Mouse (Mus musculus) neural tube, embryonic 11.5 days (tissue): Measurements from ENCODE around the gene Sf3b1. TPM values are rescaled to one million over a fixed set of nuclear protein-coding genes. Genes with fewer than 3 reads are reported as not detected.

ENCODE experiments used
- ATAC-seq: fragments of 200-750 bp; cut with Nextera tagmentation; 2 replicates; pipeline ENCODE4 v1.8.0; 2017; ENCODE audit warnings: moderate number of reproducible peaks, mild to moderate bottlenecking, moderate TSS enrichment, moderate library complexity; ENCODE audit not compliant: insufficient read depth, low FRiP score, low TSS enrichment
- DNase-seq: peaks from one replicate; pipeline ENCODE4 v3.0.0-alpha.2; 2015; ENCODE audit warnings: low spot score
- H3K27ac ChIP-seq: fragments of 300-500 bp; sonication (generic); 2 replicates; pipeline ENCODE4 v1.5.1; 2014; ENCODE audit warnings: low read depth, mild to moderate bottlenecking, low read length
- H3K27me3 ChIP-seq: fragments of 300-500 bp; sonication (generic); 2 replicates; pipeline ENCODE4 v1.6.1; 2014; ENCODE audit warnings: mild to moderate bottlenecking, low read length, mixed read lengths; ENCODE audit not compliant: control insufficient read depth, insufficient read depth
- H3K36me3 ChIP-seq: fragments of 300-500 bp; sonication (generic); 2 replicates; pipeline ENCODE4 v1.6.1; 2014; ENCODE audit warnings: mild to moderate bottlenecking, low read length, moderate library complexity, mixed read lengths; ENCODE audit not compliant: control insufficient read depth, insufficient read depth
- H3K4me1 ChIP-seq: fragments of 300-500 bp; sonication (generic); 2 replicates; pipeline ENCODE4 v1.6.1; 2014; ENCODE audit warnings: low read length, mixed read lengths; ENCODE audit not compliant: control insufficient read depth, insufficient read depth
- H3K4me2 ChIP-seq: fragments of 300-500 bp; sonication (generic); 2 replicates; pipeline ENCODE4 v1.6.1; 2014; ENCODE audit warnings: low read depth, mild to moderate bottlenecking, moderate library complexity
- H3K4me3 ChIP-seq: fragments of 300-500 bp; sonication (generic); 2 replicates; pipeline ENCODE4 v1.5.1; 2014; ENCODE audit warnings: low read depth, low read length
- H3K9ac ChIP-seq: fragments of 300-500 bp; sonication (generic); 2 replicates; pipeline ENCODE4 v1.6.1; 2014; ENCODE audit warnings: mild to moderate bottlenecking, low read length
- H3K9me3 ChIP-seq: fragments of 300-500 bp; sonication (generic); 2 replicates; pipeline ENCODE4 v1.6.1; 2016; ENCODE audit warnings: low read length; ENCODE audit not compliant: control insufficient read depth
- WGBS: fragments of 180-500 bp; shearing (Covaris S2); extraction: QIAGEN DNeasy Blood & Tissue Kit; methylation state at CpG from one replicate; pipeline ENCODE4 v1.1.7; 2014; 5-methylcytosine and 5-hydroxymethylcytosine counted together
- polyA plus RNA-seq: library from polyadenylated mRNA; unstranded; fragments of >200 nt; fragmentation: Nextera tagmentation; extraction: Ambion mirVana; gene quantifications from 2 replicates; pipeline ENCODE4 v1.2.1, GENCODE M21; 2014

The Sf3b1 gene
- polyA plus RNA-seq, 1 experiment from 2014 or later, result 336 TPM

- 86% methylated on average over 4 of the region's 4 CpGs for WGBS
- Histone ChIP-seq H3K27me3 (no peaks in the 10 kb centered on the region), H3K27ac (no peak overlapping the region), H3K4me2 (no peak overlapping the region), H3K9ac (no peak overlapping the region), H3K9me3 (no peaks in the 10 kb centered on the region), H3K4me1 (no peaks in the 10 kb centered on the region), H3K36me3 (no peaks in the 10 kb centered on the region), H3K4me3 (no peak overlapping the region)
- DNase-seq (no peak), ATAC-seq (no peak)
These were observed 72.4 kb downstream of the Sf3b1 start for GRCm38 (mm10) chr1:54954856-54955255.

GRCm38 (mm10) chr1:54944648-54945047, 82.6 kb downstream of the Sf3b1 start:
- no peaks in the 10 kb centered on the region for H3K4me1 ChIP-seq
- H3K4me2 ChIP-seq, result no peak overlapping the region
- no peak overlapping the region for H3K4me3 ChIP-seq
- no peaks in the 10 kb centered on the region for H3K36me3 ChIP-seq
- no peak overlapping the region for H3K27ac ChIP-seq
- no peak overlapping the region for H3K9ac ChIP-seq
- DNase-seq, result no peak
- ATAC-seq, result no peak
- 78% methylated on average over 3 of the region's 3 CpGs for WGBS
- H3K27me3 ChIP-seq, result no peaks in the 10 kb centered on the region
- no peaks in the 10 kb centered on the region for H3K9me3 ChIP-seq

- no peak overlapping the region for H3K4me2 ChIP-seq
These were observed 91.8 kb downstream of the Sf3b1 start for GRCm38 (mm10) chr1:54935466-54935865.

More at GRCm38 (mm10) chr1:54935466-54935865, 91.8 kb downstream of the Sf3b1 start:
- no peak overlapping the region for H3K9ac ChIP-seq
- WGBS, result 82% methylated on average over 3 of the region's 3 CpGs
- no peak overlapping the region for H3K4me3 ChIP-seq
- no peak for DNase-seq
- H3K27ac ChIP-seq, result no peak overlapping the region
- no peak for ATAC-seq
- no peaks in the 10 kb centered on the region for H3K4me1 ChIP-seq
- no peaks in the 10 kb centered on the region for H3K27me3 ChIP-seq
- H3K36me3 ChIP-seq, result no peaks in the 10 kb centered on the region
- no peaks in the 10 kb centered on the region for H3K9me3 ChIP-seq

Other genes starting within 250 kb of the Sf3b1 start
- gene Ankrd44, start 101.1 kb downstream of the Sf3b1 start, polyA plus RNA-seq, result 13.3 and 14.5 TPM in 2 replicates
- 30.6 and 31.9 TPM in 2 replicates for gene Coq10b, start 25.3 kb upstream of the Sf3b1 start, polyA plus RNA-seq
- 404 and 440 TPM in 2 replicates for gene Hspe1, start 60.7 kb upstream of the Sf3b1 start, polyA plus RNA-seq
- 389 and 397 TPM in 2 replicates for gene Hspd1, start 60.8 kb upstream of the Sf3b1 start, polyA plus RNA-seq
- 141 and 145 TPM in 2 replicates for gene Mob4, start 103.8 kb upstream of the Sf3b1 start, polyA plus RNA-seq
- gene Rftn2, start 199.3 kb upstream of the Sf3b1 start, polyA plus RNA-seq, result 12.3 and 14.2 TPM in 2 replicates
- gene Mars2, start 209.7 kb upstream of the Sf3b1 start, polyA plus RNA-seq, result 2.6 and 3.6 TPM in 2 replicates